Comparison of ENCODE assay signal across 9 mouse cellular contexts in genomic region chr7:28208988-28209508, GRCm38 (mm10). TPM values are rescaled to one million over a fixed set of nuclear protein-coding genes. Genes with fewer than 3 reads are reported as not detected.
A peak's percentile ranks its signal among the peaks of the same experiment; 100 is the strongest.
DNase-seq lines count a peak whose midpoint lies in the region; ATAC-seq and TF ChIP-seq lines count a peak whose summit lies in the region.
"Had no signal": no experiment of that assay in that cellular context is flagged by ENCODE, and none has a peak within 500 bp of the region (broad histone marks: within the 10 kb centered on the region; RNA-seq: fewer than 3 reads in every experiment).

No protein-coding gene starts in this region.

- 53% methylated on average over 19 of the region's 19 CpGs for WGBS in embryonic facial prominence, embryonic 14.5 days
- 51% methylated on average over 19 of the region's 19 CpGs for WGBS in limb, embryonic 12.5 days
- WGBS in midbrain, embryonic 13.5 days: 56% methylated on average over 19 of the region's 19 CpGs
- 50% methylated on average over 19 of the region's 19 CpGs for WGBS in spleen, adult 2 months

- H3K36me3 ChIP-seq in embryonic facial prominence, embryonic 14.5 days (ENCODE audit: control insufficient read depth, insufficient read depth, low read length): no peaks in the 10 kb centered on the region
- no peaks in the 10 kb centered on the region for H3K36me3 ChIP-seq in limb, embryonic 12.5 days
- H3K36me3 ChIP-seq in midbrain, embryonic 13.5 days: no peaks in the 10 kb centered on the region
- H3K36me3 ChIP-seq in spleen, adult 2 months (ENCODE audit: control insufficient read depth, insufficient read depth, low read length): no peaks in the 10 kb centered on the region

- peak overlapping the region; percentile 62 for H3K9ac ChIP-seq in embryonic facial prominence, embryonic 14.5 days (ENCODE audit: low read depth, low read length)
- peak overlapping the region; percentile 47 for H3K9ac ChIP-seq in limb, embryonic 12.5 days (replicated peaks)
- H3K9ac ChIP-seq in midbrain, embryonic 13.5 days (replicated peaks): peak overlapping the region; percentile 39

- no peak for TF ChIP-seq POLR2A in spleen, adult 2 months (IDR thresholded peaks at IDR 0.05; ENCODE audit: low read depth, low read length)

- H3K4me2 ChIP-seq in embryonic facial prominence, embryonic 14.5 days (ENCODE audit: low read depth, low read length): peak overlapping the region; percentile 56
- H3K4me2 ChIP-seq in limb, embryonic 12.5 days: peak overlapping the region; percentile 56
- peak overlapping the region; percentile 51 for H3K4me2 ChIP-seq in midbrain, embryonic 13.5 days (replicated peaks)

- no peak for TF ChIP-seq CTCF in spleen, adult 2 months (IDR thresholded peaks at IDR 0.05; ENCODE audit: extremely low read depth, insufficient read depth, insufficient read length, insufficient replicate concordance)

- ATAC-seq in embryonic facial prominence, embryonic 14.5 days (ENCODE audit: low read depth): peak; percentile 90
- ATAC-seq in limb, embryonic 12.5 days (ENCODE audit: insufficient number of reproducible peaks, insufficient read depth, low FRiP score, low TSS enrichment, low read depth): no peak
- peak; percentile 69; the same call in 1 of the 2 replicates for ATAC-seq in midbrain, embryonic 13.5 days
- ATAC-seq: Patski had no signal

- H3K27ac ChIP-seq in embryonic facial prominence, embryonic 14.5 days (replicated peaks; ENCODE audit: low read depth, low read length): no peak overlapping the region; the same call in 1 of the 2 replicates
- 0 out of 2 replicates have a peak overlapping the region, but pooled peaks have one; percentile 60 for H3K27ac ChIP-seq in limb, embryonic 12.5 days
- H3K27ac ChIP-seq in midbrain, embryonic 13.5 days: no peak overlapping the region
- no peak overlapping the region for H3K27ac ChIP-seq in spleen, adult 2 months (ENCODE audit: insufficient read depth, low read length)

- H3K27me3 ChIP-seq in embryonic facial prominence, embryonic 14.5 days (replicated peaks; ENCODE audit: control insufficient read depth, insufficient read depth, low read length): no peaks in the 10 kb centered on the region
- no peaks in the 10 kb centered on the region for H3K27me3 ChIP-seq in limb, embryonic 12.5 days
- no peaks in the 10 kb centered on the region for H3K27me3 ChIP-seq in midbrain, embryonic 13.5 days
- no peaks in the 10 kb centered on the region for H3K27me3 ChIP-seq in spleen, adult 2 months (ENCODE audit: control insufficient read depth, insufficient read depth, low read length)
- H3K27me3 ChIP-seq: Patski had no signal

- H3K9me3 ChIP-seq in embryonic facial prominence, embryonic 14.5 days (ENCODE audit: control insufficient read depth, low read length): no peaks in the 10 kb centered on the region
- no peaks in the 10 kb centered on the region for H3K9me3 ChIP-seq in limb, embryonic 12.5 days
- H3K9me3 ChIP-seq in midbrain, embryonic 13.5 days: no peaks in the 10 kb centered on the region

- no peaks in the 10 kb centered on the region for H3K4me1 ChIP-seq in embryonic facial prominence, embryonic 14.5 days (ENCODE audit: control insufficient read depth, insufficient read depth, low read length)
- no peaks in the 10 kb centered on the region for H3K4me1 ChIP-seq in limb, embryonic 12.5 days (replicated peaks)
- H3K4me1 ChIP-seq in midbrain, embryonic 13.5 days (replicated peaks): 0 out of 2 replicates have a peak, but pooled peaks cover 3% of the 10 kb centered on the region
- H3K4me1 ChIP-seq in spleen, adult 2 months (ENCODE audit: control insufficient read depth, insufficient read depth, insufficient read length): no peaks in the 10 kb centered on the region

- peak; percentile 33 to 49 for DNase-seq in urinary bladder, adult 18-20 months (ENCODE audit: low spot score in 2 of 2)
- DNase-seq in urinary bladder, postnatal 10 days (ENCODE audit: low spot score): no peak
- peak; percentile 93 for DNase-seq in embryonic facial prominence, embryonic 14.5 days (ENCODE audit: low spot score)
- DNase-seq in heart, adult 9 months (ENCODE audit: low spot score in 2 of 2): peak; percentile 68 to 77
- DNase-seq in kidney, adult 8-10 months: peak; percentile 65 to 72
- DNase-seq in spleen, adult 2 months (ENCODE audit: low read depth in 1 of 2, low spot score in 2 of 2): peak; percentile 60 to 64

- H3K4me3 ChIP-seq in embryonic facial prominence, embryonic 14.5 days (ENCODE audit: low read depth, low read length): peak overlapping the region; percentile 28
- H3K4me3 ChIP-seq in limb, embryonic 12.5 days (replicated peaks): peak overlapping the region; percentile 36
- H3K4me3 ChIP-seq in midbrain, embryonic 13.5 days (replicated peaks): peak overlapping the region; percentile 28
- H3K4me3 ChIP-seq in spleen, adult 2 months (ENCODE audit: extremely low read depth, insufficient read depth, insufficient read length): peak overlapping the region; percentile 56

RNA-seq across cellular contexts. Expression of gene Dyrk1b, which starts 29.8 kb away (rescaled TPM):
- polyA plus RNA-seq in embryonic facial prominence, embryonic 14.5 days (2014; fragmentation: Nextera tagmentation; extraction: Ambion mirVana): 12.2 and 13.5 TPM in 2 replicates
- polyA plus RNA-seq in limb, embryonic 12.5 days (2016; fragmentation: Nextera tagmentation; extraction: Ambion mirVana): 17.6 and 20.5 TPM in 2 replicates
- 18.5 and 20.8 TPM in 2 replicates for polyA plus RNA-seq in midbrain, embryonic 13.5 days (2015; fragmentation: Nextera tagmentation; extraction: Ambion mirVana)
- polyA plus RNA-seq in spleen, adult 2 months (2012; rRNA removed): 22.4 and 29.4 TPM in 2 replicates

RNA-seq across cellular contexts. Expression of gene Fbl, which starts 39.5 kb away (rescaled TPM):
- 42.4 and 46.5 TPM in 2 replicates for polyA plus RNA-seq in embryonic facial prominence, embryonic 14.5 days (2014; fragmentation: Nextera tagmentation; extraction: Ambion mirVana)
- polyA plus RNA-seq in limb, embryonic 12.5 days (2016; fragmentation: Nextera tagmentation; extraction: Ambion mirVana): 159 and 169 TPM in 2 replicates
- 89.5 and 98.1 TPM in 2 replicates for polyA plus RNA-seq in midbrain, embryonic 13.5 days (2015; fragmentation: Nextera tagmentation; extraction: Ambion mirVana)
- polyA plus RNA-seq in spleen, adult 2 months (2012; rRNA removed): 49.5 and 52.2 TPM in 2 replicates

RNA-seq across cellular contexts. Expression of gene Eid2, which starts 58.6 kb away (rescaled TPM):
- polyA plus RNA-seq in embryonic facial prominence, embryonic 14.5 days (2014; fragmentation: Nextera tagmentation; extraction: Ambion mirVana): 4.9 and 6.3 TPM in 2 replicates
- polyA plus RNA-seq in limb, embryonic 12.5 days (2016; fragmentation: Nextera tagmentation; extraction: Ambion mirVana): 5.4 and 18.9 TPM in 2 replicates
- 3.8 and 4.3 TPM in 2 replicates for polyA plus RNA-seq in midbrain, embryonic 13.5 days (2015; fragmentation: Nextera tagmentation; extraction: Ambion mirVana)
- polyA plus RNA-seq in spleen, adult 2 months (2012; rRNA removed): 2.4 and 3.5 TPM in 2 replicates
